Mouse (Mus musculus) CH12.LX (cell line): ENCODE data around the gene Rbpjl. TPM values are rescaled to one million over a fixed set of nuclear protein-coding genes. Genes with fewer than 3 reads are reported as not detected.
A peak's percentile ranks its signal among the peaks of the same experiment; 100 is the strongest.

Experiments used
- BHLHE40 ChIP-seq: IDR thresholded peaks from 2 replicates; pipeline ENCODE4 v1.6.1; 2011; ENCODE audit warnings: mild to moderate bottlenecking, low read depth, low read length, improper control_type of control experiment
- CHD1 ChIP-seq: IDR thresholded peaks from 2 replicates; pipeline ENCODE4 v1.6.1; 2012; ENCODE audit warnings: low read depth, low read length, improper control_type of control experiment, inconsistent platforms
- CHD2 ChIP-seq: IDR thresholded peaks from 2 replicates; pipeline ENCODE4 v1.6.1; 2011; ENCODE audit warnings: low read length, improper control_type of control experiment
- CTCF ChIP-seq, 2 experiments: IDR thresholded peaks in 1 of 2; conservative IDR thresholded peaks in 1 of 2; 2 replicates each; pipeline ENCODE4 v1.5.1; 2011 to 2012; ENCODE audit warnings: low read depth in 2 of 2, low read length in 2 of 2, improper control_type of control experiment in 1 of 2, inconsistent platforms in 1 of 2, mild to moderate bottlenecking in 1 of 2, moderate library complexity in 1 of 2
- ETS1 ChIP-seq: conservative IDR thresholded peaks from 2 replicates; pipeline ENCODE4 v1.6.1; 2012; ENCODE audit warnings: low read depth, mild to moderate bottlenecking, inconsistent platforms, low read length, improper control_type of control experiment, moderate library complexity
- GABPA ChIP-seq: IDR thresholded peaks from 2 replicates; pipeline ENCODE4 v1.6.1; 2012; ENCODE audit warnings: low read depth, low read length, improper control_type of control experiment, inconsistent platforms; ENCODE audit not compliant: insufficient replicate concordance
- HCFC1 ChIP-seq: IDR thresholded peaks from 2 replicates; pipeline ENCODE4 v1.6.1; 2012; ENCODE audit warnings: low read depth, mild to moderate bottlenecking, inconsistent platforms, low read length, improper control_type of control experiment
- IRF4 ChIP-seq: IDR thresholded peaks from 2 replicates; pipeline ENCODE4 v1.6.1; 2014; ENCODE audit warnings: low read depth, mild to moderate bottlenecking, inconsistent platforms, low read length, improper control_type of control experiment
- JUND ChIP-seq: conservative IDR thresholded peaks from 2 replicates; pipeline ENCODE4 v1.6.1; 2011; ENCODE audit warnings: low read depth, low read length, improper control_type of control experiment
- MAFK ChIP-seq: IDR thresholded peaks from 2 replicates; pipeline ENCODE4 v1.6.1; 2011; ENCODE audit warnings: low read length, improper control_type of control experiment; ENCODE audit not compliant: insufficient replicate concordance
- MAX ChIP-seq: IDR thresholded peaks from 2 replicates; pipeline ENCODE4 v1.6.1; 2011; ENCODE audit warnings: low read length, improper control_type of control experiment
- MXI1 ChIP-seq: IDR thresholded peaks from 2 replicates; pipeline ENCODE4 v1.6.1; 2011; ENCODE audit warnings: mild to moderate bottlenecking, low read depth, low read length, improper control_type of control experiment
- MYC ChIP-seq: IDR thresholded peaks from 2 replicates; pipeline ENCODE4 v1.6.1; 2011; ENCODE audit warnings: low read depth, mild to moderate bottlenecking, improper control_type of control experiment, low read length
- NRF1 ChIP-seq: IDR thresholded peaks from 2 replicates; pipeline ENCODE4 v1.6.1; 2014; ENCODE audit warnings: low read depth, mild to moderate bottlenecking, inconsistent platforms, low read length, improper control_type of control experiment, moderate library complexity
- POLR2A ChIP-seq: IDR thresholded peaks from 2 replicates; pipeline ENCODE4 v1.6.1; 2011; ENCODE audit warnings: low read depth, mild to moderate bottlenecking, improper control_type of control experiment, low read length
- POLR2AphosphoS2 ChIP-seq: IDR thresholded peaks from 2 replicates; pipeline ENCODE4 v1.6.1; 2011; ENCODE audit warnings: low read depth, low read length, improper control_type of control experiment
- RAD21 ChIP-seq: IDR thresholded peaks from 2 replicates; pipeline ENCODE4 v1.6.1; 2011; ENCODE audit warnings: low read depth, mild to moderate bottlenecking, low read length, improper control_type of control experiment, moderate library complexity
- TBP ChIP-seq: conservative IDR thresholded peaks from 2 replicates; pipeline ENCODE4 v1.6.1; 2011; ENCODE audit warnings: low read depth, low read length, improper control_type of control experiment
- TCF12 ChIP-seq: IDR thresholded peaks from 2 replicates; pipeline ENCODE4 v1.6.1; 2014; ENCODE audit warnings: low read depth, mild to moderate bottlenecking, inconsistent platforms, low read length, improper control_type of control experiment
- ZKSCAN1 ChIP-seq: IDR thresholded peaks from 2 replicates; pipeline ENCODE4 v1.6.1; 2012; ENCODE audit warnings: low read depth, inconsistent platforms, low read length, improper control_type of control experiment, borderline replicate concordance
- polyA plus RNA-seq: library from polyadenylated mRNA; unstranded; fragments of >175 nt; gene quantifications from 2 replicates; pipeline ENCODE4 v1.2.1, GENCODE M21; 2012; ENCODE audit warnings: low read depth; ENCODE audit not compliant: insufficient read length
- total RNA-seq, 2 experiments: library from RNA; depleted of rRNA; stranded (reverse); fragments of 300-350 nt in 1 of 2; fragments of >200 nt in 1 of 2; gene quantifications; 2 replicates each; pipeline ENCODE4 v1.2.3; 2012 to 2014

Rbpjl gene
- total and polyA plus RNA-seq, 3 experiments, result 0.08 TPM; not detected in 2

DNA sequence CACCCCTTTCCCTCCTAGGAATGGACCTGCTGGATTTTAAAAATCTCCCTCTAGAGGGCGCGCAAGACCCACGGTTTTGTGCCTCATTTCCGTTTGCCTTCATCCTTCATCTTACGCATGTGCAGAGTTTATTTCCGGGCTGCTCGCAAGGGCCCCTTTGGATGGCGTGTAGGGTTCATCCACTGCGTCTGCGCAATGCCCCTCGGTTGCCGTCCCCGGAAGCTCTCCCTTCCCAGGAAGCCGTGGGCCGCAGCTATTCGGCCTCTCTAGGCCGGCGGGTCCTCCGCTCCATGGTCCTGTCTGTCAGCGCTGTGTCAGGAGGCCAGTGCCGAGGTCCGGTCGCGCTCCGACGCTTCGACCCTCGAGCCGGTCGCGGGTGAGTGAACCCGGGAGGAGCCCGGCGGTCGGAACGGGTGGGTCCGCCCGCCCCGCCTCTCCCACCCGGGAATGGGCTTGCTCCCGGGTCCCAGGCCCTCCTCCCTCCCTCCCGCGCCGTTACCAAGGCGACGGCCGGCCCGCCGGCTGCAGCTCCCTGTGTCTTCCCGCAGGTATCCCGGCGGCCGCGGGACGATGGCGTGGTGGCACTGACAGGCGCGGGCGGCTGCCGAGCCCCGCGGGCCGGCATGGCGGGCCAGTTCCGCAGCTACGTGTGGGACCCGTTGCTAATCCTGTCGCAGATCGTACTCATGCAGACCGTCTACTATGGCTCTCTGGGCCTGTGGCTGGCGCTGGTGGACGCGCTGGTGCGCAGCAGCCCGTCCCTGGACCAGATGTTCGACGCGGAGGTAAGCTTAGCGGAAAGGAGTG is 58.0 kb downstream of the Rbpjl start, which contains the start of gene Gm20458 (continued):
- TF ChIP-seq IRF4 (peak; percentile 68), MAX (peak; percentile 81; the same call in 1 of the 2 replicates), NRF1 (peak; percentile 95), HCFC1 (peak; percentile 98), POLR2A (peak; percentile 79), MXI1 (peak; percentile 76; the same call in 1 of the 2 replicates), CTCF (conservative IDR thresholded peaks at IDR 0.05 in 1 of 2, IDR thresholded peaks at IDR 0.05 in 1 of 2; ENCODE audit: low read depth in 2 of 2, low read length in 2 of 2) (peak; percentile 36 to 91; a peak in 3 of 4 replicates), MYC (0 out of 2 replicates have a peak, but pooled peaks have one; percentile 76), TBP (no peak), CHD1 (no peak), ZKSCAN1 (no peak), RAD21 (peak; percentile 77), POLR2AphosphoS2 (peak; percentile 83), BHLHE40 (peak; percentile 48), TCF12 (peak; percentile 62; the same call in 1 of the 2 replicates), GABPA (peak; percentile 54; the same call in 1 of the 2 replicates), JUND (no peak; the same call in 1 of the 2 replicates), MAFK (no peak), ETS1 (peak; percentile 52), CHD2 (peak; percentile 54; the same call in 1 of the 2 replicates)

Other genes with a start within 250 kb of the Rbpjl start
Only the 20 nearest of the 26 such genes appear.
- not detected in 2 replicates for gene Wfdc15a, start 203.0 kb upstream of the Rbpjl start, total RNA-seq (2012; rRNA removed)
- gene Wfdc15a, start 203.0 kb upstream of the Rbpjl start, total RNA-seq (2014; rRNA removed), result not detected in 2 replicates
- not detected in 2 replicates for gene Wfdc15a, start 203.0 kb upstream of the Rbpjl start, polyA plus RNA-seq
- gene Wfdc15b, start 181.5 kb upstream of the Rbpjl start, total RNA-seq (2012; rRNA removed), result not detected in 2 replicates
- gene Wfdc15b, start 181.5 kb upstream of the Rbpjl start, total RNA-seq (2014; rRNA removed), result not detected in 2 replicates
- not detected in 2 replicates for gene Wfdc15b, start 181.5 kb upstream of the Rbpjl start, polyA plus RNA-seq
- not detected in 2 replicates for gene Svs2, start 164.7 kb upstream of the Rbpjl start, total RNA-seq (2012; rRNA removed)
- not detected in 2 replicates for gene Svs2, start 164.7 kb upstream of the Rbpjl start, total RNA-seq (2014; rRNA removed)
- gene Svs2, start 164.7 kb upstream of the Rbpjl start, polyA plus RNA-seq, result not detected in 2 replicates
- not detected in 2 replicates for gene Svs3b, start 146.5 kb upstream of the Rbpjl start, total RNA-seq (2012; rRNA removed)
- gene Svs3b, start 146.5 kb upstream of the Rbpjl start, total RNA-seq (2014; rRNA removed), result not detected in 2 replicates
- gene Svs3b, start 146.5 kb upstream of the Rbpjl start, polyA plus RNA-seq, result not detected in 2 replicates
- not detected in 2 replicates for gene Svs4, start 124.7 kb upstream of the Rbpjl start, total RNA-seq (2012; rRNA removed)
- gene Svs4, start 124.7 kb upstream of the Rbpjl start, total RNA-seq (2014; rRNA removed), result not detected in 2 replicates
- gene Svs4, start 124.7 kb upstream of the Rbpjl start, polyA plus RNA-seq, result not detected in 2 replicates
- gene Svs3a, start 113.9 kb upstream of the Rbpjl start, total RNA-seq (2012; rRNA removed), result not detected in 2 replicates
- gene Svs3a, start 113.9 kb upstream of the Rbpjl start, total RNA-seq (2014; rRNA removed), result not detected in 2 replicates
- not detected in 2 replicates for gene Svs3a, start 113.9 kb upstream of the Rbpjl start, polyA plus RNA-seq
- not detected in 2 replicates for gene Svs6, start 86.4 kb upstream of the Rbpjl start, total RNA-seq (2012; rRNA removed)
- gene Svs6, start 86.4 kb upstream of the Rbpjl start, total RNA-seq (2014; rRNA removed), result not detected in 2 replicates
- gene Svs6, start 86.4 kb upstream of the Rbpjl start, polyA plus RNA-seq, result not detected in 2 replicates
- gene Svs5, start 70.4 kb upstream of the Rbpjl start, total RNA-seq (2012; rRNA removed), result not detected in 2 replicates
- not detected in 2 replicates for gene Svs5, start 70.4 kb upstream of the Rbpjl start, total RNA-seq (2014; rRNA removed)
- gene Svs5, start 70.4 kb upstream of the Rbpjl start, polyA plus RNA-seq, result not detected in 2 replicates
- gene Slpi, start 14.0 kb upstream of the Rbpjl start, total RNA-seq (2012; rRNA removed), result 1.2 and 2.7 TPM in 2 replicates
- 0.38 and 0.53 TPM in 2 replicates for gene Slpi, start 14.0 kb upstream of the Rbpjl start, total RNA-seq (2014; rRNA removed)
- gene Slpi, start 14.0 kb upstream of the Rbpjl start, polyA plus RNA-seq, result 0.71 and 1.0 TPM in 2 replicates
- gene Matn4, start 2.0 kb downstream of the Rbpjl start, total RNA-seq (2012; rRNA removed), result not detected in 2 replicates
- not detected in 2 replicates for gene Matn4, start 2.0 kb downstream of the Rbpjl start, total RNA-seq (2014; rRNA removed)
- gene Matn4, start 2.0 kb downstream of the Rbpjl start, polyA plus RNA-seq, result not detected in 2 replicates
- 63.9 and 69.9 TPM in 2 replicates for gene Sdc4, start 40.7 kb downstream of the Rbpjl start, total RNA-seq (2012; rRNA removed)
- 53.4 and 59.8 TPM in 2 replicates for gene Sdc4, start 40.7 kb downstream of the Rbpjl start, total RNA-seq (2014; rRNA removed)
- 36.4 and 46.6 TPM in 2 replicates for gene Sdc4, start 40.7 kb downstream of the Rbpjl start, polyA plus RNA-seq
- gene Sys1, start 53.8 kb downstream of the Rbpjl start, total RNA-seq (2012; rRNA removed), result 58.5 and 59.7 TPM in 2 replicates
- 41.8 and 46.6 TPM in 2 replicates for gene Sys1, start 53.8 kb downstream of the Rbpjl start, total RNA-seq (2014; rRNA removed)
- 46.5 and 57.4 TPM in 2 replicates for gene Sys1, start 53.8 kb downstream of the Rbpjl start, polyA plus RNA-seq
- gene Gm20458, start 57.8 kb downstream of the Rbpjl start, total RNA-seq (2012; rRNA removed), result 0.88 and 1.1 TPM in 2 replicates
- 0.74 TPM in 1 of 2 replicates, not detected in the other for gene Gm20458, start 57.8 kb downstream of the Rbpjl start, total RNA-seq (2014; rRNA removed)
- 0.31 and 1.2 TPM in 2 replicates for gene Gm20458, start 57.8 kb downstream of the Rbpjl start, polyA plus RNA-seq
- gene Trp53tg5, start 70.6 kb downstream of the Rbpjl start, total RNA-seq (2012; rRNA removed), result not detected in 2 replicates
- not detected in 2 replicates for gene Trp53tg5, start 70.6 kb downstream of the Rbpjl start, total RNA-seq (2014; rRNA removed)
- gene Trp53tg5, start 70.6 kb downstream of the Rbpjl start, polyA plus RNA-seq, result not detected in 2 replicates
- gene Dbndd2, start 83.0 kb downstream of the Rbpjl start, total RNA-seq (2012; rRNA removed), result 1.6 and 5.7 TPM in 2 replicates
- gene Dbndd2, start 83.0 kb downstream of the Rbpjl start, total RNA-seq (2014; rRNA removed), result 0.61 TPM in 1 of 2 replicates, not detected in the other
- gene Dbndd2, start 83.0 kb downstream of the Rbpjl start, polyA plus RNA-seq, result 0.31 and 0.53 TPM in 2 replicates
- gene Pigt, start 94.4 kb downstream of the Rbpjl start, total RNA-seq (2012; rRNA removed), result 36.8 and 39.2 TPM in 2 replicates
- 12.4 and 14.0 TPM in 2 replicates for gene Pigt, start 94.4 kb downstream of the Rbpjl start, total RNA-seq (2014; rRNA removed)
- 66.2 and 91.8 TPM in 2 replicates for gene Pigt, start 94.4 kb downstream of the Rbpjl start, polyA plus RNA-seq
- gene Wfdc2, start 159.3 kb downstream of the Rbpjl start, total RNA-seq (2012; rRNA removed), result not detected in 2 replicates
- gene Wfdc2, start 159.3 kb downstream of the Rbpjl start, total RNA-seq (2014; rRNA removed), result not detected in 2 replicates
- gene Wfdc2, start 159.3 kb downstream of the Rbpjl start, polyA plus RNA-seq, result not detected in 2 replicates
- gene Spint3, start 170.3 kb downstream of the Rbpjl start, total RNA-seq (2012; rRNA removed), result not detected in 2 replicates
- not detected in 2 replicates for gene Spint3, start 170.3 kb downstream of the Rbpjl start, total RNA-seq (2014; rRNA removed)
- not detected in 2 replicates for gene Spint3, start 170.3 kb downstream of the Rbpjl start, polyA plus RNA-seq
- gene Wfdc6a, start 182.3 kb downstream of the Rbpjl start, total RNA-seq (2012; rRNA removed), result not detected in 2 replicates
- not detected in 2 replicates for gene Wfdc6a, start 182.3 kb downstream of the Rbpjl start, total RNA-seq (2014; rRNA removed)
- not detected in 2 replicates for gene Wfdc6a, start 182.3 kb downstream of the Rbpjl start, polyA plus RNA-seq
- not detected in 2 replicates for gene Eppin, start 190.5 kb downstream of the Rbpjl start, total RNA-seq (2012; rRNA removed)
- not detected in 2 replicates for gene Eppin, start 190.5 kb downstream of the Rbpjl start, total RNA-seq (2014; rRNA removed)
- gene Eppin, start 190.5 kb downstream of the Rbpjl start, polyA plus RNA-seq, result not detected in 2 replicates